Mouse (Mus musculus) E14TG2a.4 (cell line): ENCODE data around the gene Dip2a.

Experiments
- CTCF ChIP-seq: conservative IDR thresholded peaks from 2 replicates; pipeline ENCODE4 v1.5.1; 2014; ENCODE audit warnings: low read length
- POU5F1 ChIP-seq: IDR thresholded peaks from 2 replicates; pipeline ENCODE4 v1.6.1; 2014; ENCODE audit warnings: low read length, borderline replicate concordance

DNA sequence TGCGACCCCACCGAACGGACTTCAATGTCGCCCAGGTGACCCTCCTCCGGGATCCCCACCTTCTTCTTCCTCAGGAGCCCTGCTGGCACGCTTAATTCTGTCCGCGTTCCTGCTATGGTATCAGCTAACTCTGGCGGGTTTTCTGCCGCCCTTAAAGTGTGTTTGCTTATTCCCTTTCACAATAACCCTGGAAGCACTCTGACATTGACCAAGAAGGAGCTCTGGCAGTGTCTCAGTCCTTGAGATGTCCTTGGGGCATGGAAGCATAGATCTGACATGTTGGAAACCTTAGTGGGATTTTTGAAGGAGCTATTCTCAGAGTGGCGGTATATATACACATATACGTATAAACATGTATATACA is 430 bp upstream of the Dip2a start:
- TF ChIP-seq CTCF, result no peak
- TF ChIP-seq POU5F1, result no peak
